Mouse (Mus musculus) kidney, postnatal 0 days (tissue): ENCODE measurements around the gene Rab26. TPM values are rescaled to one million over a fixed set of nuclear protein-coding genes. Genes with fewer than 3 reads are reported as not detected.
A peak's percentile ranks its signal among the peaks of the same experiment; 100 is the strongest.

Source experiments
- ATAC-seq: fragments of 200-750 bp; cut with Nextera tagmentation; replicated peaks from 2 replicates; pipeline ENCODE4 v1.8.0; 2017; ENCODE audit warnings: low read depth, moderate number of reproducible peaks, moderate TSS enrichment, moderate library complexity; ENCODE audit not compliant: low FRiP score
- DNase-seq: peaks from one replicate; pipeline ENCODE4 v3.0.0-alpha.2; 2016; ENCODE audit warnings: low spot score
- H3K27ac ChIP-seq: fragments of 300-500 bp; sonication (generic); 2 replicates; pipeline ENCODE4 v1.5.1; 2014; ENCODE audit warnings: mild to moderate bottlenecking
- H3K27me3 ChIP-seq: fragments of 300-500 bp; sonication (generic); 2 replicates; pipeline ENCODE4 v1.6.1; 2014; ENCODE audit warnings: low read length, mixed read lengths; ENCODE audit not compliant: insufficient read depth
- H3K36me3 ChIP-seq: fragments of 300-500 bp; sonication (generic); 2 replicates; pipeline ENCODE4 v1.6.1; 2014; ENCODE audit warnings: low read length, mixed read lengths; ENCODE audit not compliant: insufficient read depth
- H3K4me1 ChIP-seq: fragments of 300-500 bp; sonication (generic); replicated peaks from 2 replicates; pipeline ENCODE4 v1.6.1; 2014; ENCODE audit warnings: antibody characterized with exemption, low read length, mixed read lengths; ENCODE audit not compliant: insufficient read depth
- H3K4me2 ChIP-seq: fragments of 300-500 bp; sonication (generic); 2 replicates; pipeline ENCODE4 v1.6.1; 2014; ENCODE audit warnings: mild to moderate bottlenecking, low read length, moderate library complexity, mixed read lengths
- H3K4me3 ChIP-seq: fragments of 300-500 bp; sonication (generic); replicated peaks from 2 replicates; pipeline ENCODE4 v1.5.1; 2014; ENCODE audit warnings: low read depth, low read length
- H3K9ac ChIP-seq: fragments of 300-500 bp; sonication (generic); 2 replicates; pipeline ENCODE4 v1.6.1; 2014; ENCODE audit warnings: low read depth, low read length
- H3K9me3 ChIP-seq: fragments of 300-500 bp; sonication (generic); replicated peaks from 2 replicates; pipeline ENCODE4 v1.6.1; 2016; ENCODE audit warnings: low read length, inconsistent platforms, mixed read lengths
- CTCF ChIP-seq: IDR thresholded peaks from 2 replicates; pipeline ENCODE4 v1.5.1; 2016; ENCODE audit warnings: antibody characterized with exemption, low read depth, mild to moderate bottlenecking, moderate library complexity
- WGBS: fragments of 180-500 bp; shearing (Covaris S2); extraction: QIAGEN DNeasy Blood & Tissue Kit; methylation state at CpG from one replicate; pipeline ENCODE4 v1.1.7; 2014; 5-methylcytosine and 5-hydroxymethylcytosine counted together
- polyA plus RNA-seq: library from polyadenylated mRNA; unstranded; fragments of >200 nt; fragmentation: Nextera tagmentation; extraction: Ambion mirVana; gene quantifications from 2 replicates; pipeline ENCODE4 v1.2.1, GENCODE M21; 2015

The Rab26 gene
- polyA plus RNA-seq, 1 experiment from 2014 or later: 3.5 TPM

DNA sequence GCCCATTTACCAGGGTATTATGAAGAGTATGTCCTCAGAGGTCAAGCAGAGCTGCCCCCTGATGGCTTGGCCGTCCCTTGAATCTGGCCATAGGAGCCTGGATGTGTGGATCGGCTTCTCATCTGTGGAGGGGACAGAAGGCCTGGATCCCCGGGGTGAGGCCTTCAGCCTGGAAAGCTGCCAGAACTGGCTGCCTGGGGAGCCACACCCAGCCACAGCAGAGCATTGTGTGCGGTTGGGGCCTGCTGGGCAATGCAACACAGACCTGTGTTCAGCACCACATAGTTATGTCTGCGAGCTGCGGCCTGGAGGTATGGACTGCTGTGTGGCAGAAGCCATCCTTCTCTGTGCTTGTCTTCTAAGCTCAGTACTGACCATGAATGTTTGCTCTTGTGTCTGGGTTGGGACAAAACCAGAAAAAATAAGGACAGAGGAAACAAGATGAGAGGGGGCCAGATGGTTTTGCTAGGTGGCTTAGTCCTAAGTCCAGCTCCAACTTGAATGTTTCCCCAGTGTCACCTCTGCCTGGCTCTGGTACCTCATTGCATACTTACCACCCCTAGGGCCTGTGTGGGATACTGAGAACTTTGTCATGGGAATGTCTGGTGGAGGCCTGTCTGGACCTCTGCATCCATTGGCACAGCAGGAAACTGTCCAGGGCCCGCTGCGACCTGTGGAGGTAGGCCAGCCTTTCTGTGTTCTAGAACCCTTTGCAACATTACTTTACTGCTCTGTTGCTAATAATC is 33.2 kb upstream of the Rab26 start:
- 0 out of 2 replicates have a peak overlapping the region, but pooled peaks have one; percentile 6 for H3K9ac ChIP-seq
- TF ChIP-seq CTCF: no peak
- WGBS: 58% methylated on average over 8 of the region's 8 CpGs

DNA sequence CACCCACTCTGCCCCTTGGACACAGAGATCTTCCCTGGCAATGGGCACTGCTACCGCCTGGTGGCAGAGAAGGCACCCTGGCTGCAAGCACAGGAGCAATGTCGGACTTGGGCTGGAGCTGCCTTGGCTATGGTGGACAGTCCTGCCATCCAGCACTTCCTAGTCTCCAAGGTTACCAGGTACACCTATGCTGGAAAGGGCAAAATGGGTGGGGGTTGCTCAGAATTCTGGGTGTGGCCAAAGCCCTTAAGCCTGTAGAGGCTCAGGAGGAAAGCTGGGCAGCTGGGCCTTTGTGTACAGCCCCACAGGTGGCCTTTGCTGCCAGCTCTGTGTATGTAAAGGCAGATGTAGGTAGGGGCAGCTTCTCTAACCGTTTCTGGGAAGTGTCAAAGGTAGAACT is 31.8 kb upstream of the Rab26 start:
- no peaks in the 10 kb centered on the region for H3K4me1 ChIP-seq
- DNase-seq (no peak), ATAC-seq (no peak)
- H3K27ac ChIP-seq: no peak overlapping the region
- no peak overlapping the region for H3K4me3 ChIP-seq
- no peaks in the 10 kb centered on the region for H3K27me3 ChIP-seq
- WGBS: 84% methylated on average over 3 of the region's 3 CpGs
- H3K36me3 ChIP-seq: peaks cover 34% of the 10 kb centered on the region; the same call in 1 of the 2 replicates
- no peak overlapping the region for H3K4me2 ChIP-seq
- no peak overlapping the region for H3K9ac ChIP-seq
- TF ChIP-seq CTCF: no peak
- H3K9me3 ChIP-seq: no peaks in the 10 kb centered on the region

More for the DNA sequence above, 33.2 kb upstream of the Rab26 start:
- Histone ChIP-seq H3K27ac (no peak overlapping the region), H3K4me3 (no peak overlapping the region), H3K36me3 (peaks cover 48% of the 10 kb centered on the region; the same call in 1 of the 2 replicates), H3K4me2 (no peak overlapping the region), H3K9me3 (no peaks in the 10 kb centered on the region), H3K27me3 (no peaks in the 10 kb centered on the region), H3K4me1 (no peaks in the 10 kb centered on the region)
- DNase-seq (no peak), ATAC-seq (no peak)

- DNase-seq: no peak
- ATAC-seq: no peak
- Histone ChIP-seq H3K9ac (no peak overlapping the region), H3K36me3 (peaks cover 27% of the 10 kb centered on the region; the same call in 1 of the 2 replicates), H3K27me3 (no peaks in the 10 kb centered on the region), H3K4me3 (no peak overlapping the region), H3K27ac (no peak overlapping the region), H3K4me2 (no peak overlapping the region), H3K9me3 (no peaks in the 10 kb centered on the region), H3K4me1 (no peaks in the 10 kb centered on the region)
- 89% methylated on average over 3 of the region's 3 CpGs for WGBS
- no peak for TF ChIP-seq CTCF
Measured at GRCm38 (mm10) chr17:24565092-24565491, 31.1 kb upstream of the Rab26 start.

- Histone ChIP-seq H3K27me3 (no peaks in the 10 kb centered on the region), H3K27ac (no peak overlapping the region), H3K4me3 (no peak overlapping the region), H3K4me1 (peaks cover 2% of the 10 kb centered on the region; the same call in 1 of the 2 replicates), H3K9ac (no peak overlapping the region), H3K4me2 (no peak overlapping the region), H3K36me3 (peaks cover 22% of the 10 kb centered on the region; the same call in 1 of the 2 replicates), H3K9me3 (no peaks in the 10 kb centered on the region)
- TF ChIP-seq CTCF: no peak
- ATAC-seq (no peak), DNase-seq (no peak)
- WGBS: 83% methylated on average over 4 of the region's 4 CpGs
Measured at GRCm38 (mm10) chr17:24564422-24564821, 30.4 kb upstream of the Rab26 start.

DNA sequence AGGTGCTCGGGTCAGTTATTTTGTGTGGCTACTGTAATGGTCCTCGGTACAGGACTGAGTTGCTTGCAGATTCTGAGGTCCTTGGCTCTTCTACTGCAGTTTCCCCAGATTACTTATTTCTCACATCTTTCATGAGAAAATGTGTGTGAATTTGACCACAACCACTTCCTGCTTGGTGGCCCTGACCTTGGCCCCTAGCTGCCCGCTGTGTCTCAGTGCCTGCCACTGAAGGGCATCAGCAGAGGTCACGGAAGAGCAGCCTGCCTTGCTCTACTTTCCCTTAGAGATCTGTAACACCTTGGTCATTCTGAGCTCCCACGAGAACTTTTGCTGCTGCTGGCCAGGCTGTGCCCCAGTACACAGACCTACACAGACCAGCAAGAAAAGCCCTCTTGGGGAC is 29.6 kb upstream of the Rab26 start:
- Histone ChIP-seq H3K4me2 (no peak overlapping the region), H3K4me3 (no peak overlapping the region), H3K36me3 (peaks cover 17% of the 10 kb centered on the region; the same call in 1 of the 2 replicates), H3K4me1 (peaks cover 8% of the 10 kb centered on the region; the same call in 1 of the 2 replicates), H3K9me3 (no peaks in the 10 kb centered on the region), H3K27ac (no peak overlapping the region), H3K27me3 (no peaks in the 10 kb centered on the region), H3K9ac (no peak overlapping the region)
- ATAC-seq (no peak), DNase-seq (no peak)
- 73% methylated on average over 5 of the region's 5 CpGs for WGBS
- no peak for TF ChIP-seq CTCF

GRCm38 (mm10) chr17:24561592-24561991 is 27.6 kb upstream of the Rab26 start:
- Histone ChIP-seq H3K4me2 (no peak overlapping the region), H3K27me3 (no peaks in the 10 kb centered on the region), H3K9ac (no peak overlapping the region), H3K9me3 (no peaks in the 10 kb centered on the region), H3K4me3 (no peak overlapping the region), H3K36me3 (peaks cover 10% of the 10 kb centered on the region; the same call in 1 of the 2 replicates), H3K4me1 (peaks cover 12% of the 10 kb centered on the region), H3K27ac (no peak overlapping the region)
- no peak for DNase-seq
- WGBS: 86% methylated on average over 2 of the region's 2 CpGs
- no peak for TF ChIP-seq CTCF
- ATAC-seq: no peak
